Mouse (Mus musculus): ENCODE data around the gene Acot9. TPM values are rescaled to one million over a fixed set of nuclear protein-coding genes. Genes with fewer than 3 reads are reported as not detected.

Gene Acot9
- polyA plus RNA-seq (2015; fragmentation: Nextera tagmentation; extraction: Ambion mirVana), result 27.9 and 28.5 TPM in 2 replicates

DNA sequence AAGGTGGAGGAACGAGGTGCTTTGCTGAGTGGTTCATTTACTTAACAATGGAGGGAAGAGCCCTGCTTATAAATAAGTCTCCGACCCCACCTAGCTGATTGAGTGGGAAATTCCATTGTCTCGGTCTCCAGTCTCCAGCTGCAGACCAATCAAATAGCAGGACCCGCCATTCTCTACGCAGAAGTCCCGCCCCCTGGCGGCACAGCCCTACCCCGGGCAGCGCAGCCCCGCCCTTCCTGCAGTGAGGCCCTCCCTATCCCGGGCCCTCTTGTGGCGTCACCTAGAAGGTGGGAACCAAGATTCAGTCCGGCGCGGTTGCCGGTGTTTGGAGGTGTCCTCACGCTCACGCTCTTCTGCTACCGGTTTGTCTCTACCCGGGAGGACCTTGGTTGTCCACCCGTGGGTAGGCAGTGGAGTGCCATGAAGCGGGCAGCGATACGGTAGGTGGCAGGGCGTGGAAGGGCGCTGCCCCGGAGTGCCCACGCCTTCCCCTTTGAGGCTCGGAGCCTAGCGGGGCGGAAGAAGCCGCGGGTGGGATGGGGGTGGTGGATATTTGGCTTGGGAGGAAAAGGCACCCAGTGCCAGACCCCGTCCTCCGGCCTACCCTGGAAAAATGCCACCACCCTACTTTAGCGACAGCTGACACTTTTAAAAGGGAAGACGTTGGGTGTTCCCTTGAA lies at the start of gene Acot9:
Gene Acot9, plus strand, starts transcription at position 209 of the 680 bp plus-strand sequence.
- H3K4me1 ChIP-seq (ENCODE audit: control insufficient read depth, insufficient read depth, low read length), result no peaks in the 10 kb centered on the region
- no peaks in the 10 kb centered on the region for H3K27me3 ChIP-seq (replicated peaks; ENCODE audit: control insufficient read depth, insufficient read depth, low read length)
- H3K27ac ChIP-seq (ENCODE audit: low read length), result 0 out of 2 replicates have a peak within 1 kb of the TSS, but pooled peaks have one; percentile 49
- H3K36me3 ChIP-seq (ENCODE audit: control insufficient read depth, insufficient read depth, low read length), result no peaks in the 10 kb centered on the region
- 25% methylated on average over 37 of the region's 37 CpGs for WGBS
- peak within 1 kb of the TSS; percentile 55 for H3K4me3 ChIP-seq (ENCODE audit: low read length)
- H3K9ac ChIP-seq (ENCODE audit: low read depth, low read length), result peak within 1 kb of the TSS; percentile 67
- ATAC-seq, result peak; percentile 100
- H3K9me3 ChIP-seq (ENCODE audit: control insufficient read depth, low read length), result no peaks in the 10 kb centered on the region
- peak within 1 kb of the TSS; percentile 55 for H3K4me2 ChIP-seq (ENCODE audit: low read depth, low read length)

DNA sequence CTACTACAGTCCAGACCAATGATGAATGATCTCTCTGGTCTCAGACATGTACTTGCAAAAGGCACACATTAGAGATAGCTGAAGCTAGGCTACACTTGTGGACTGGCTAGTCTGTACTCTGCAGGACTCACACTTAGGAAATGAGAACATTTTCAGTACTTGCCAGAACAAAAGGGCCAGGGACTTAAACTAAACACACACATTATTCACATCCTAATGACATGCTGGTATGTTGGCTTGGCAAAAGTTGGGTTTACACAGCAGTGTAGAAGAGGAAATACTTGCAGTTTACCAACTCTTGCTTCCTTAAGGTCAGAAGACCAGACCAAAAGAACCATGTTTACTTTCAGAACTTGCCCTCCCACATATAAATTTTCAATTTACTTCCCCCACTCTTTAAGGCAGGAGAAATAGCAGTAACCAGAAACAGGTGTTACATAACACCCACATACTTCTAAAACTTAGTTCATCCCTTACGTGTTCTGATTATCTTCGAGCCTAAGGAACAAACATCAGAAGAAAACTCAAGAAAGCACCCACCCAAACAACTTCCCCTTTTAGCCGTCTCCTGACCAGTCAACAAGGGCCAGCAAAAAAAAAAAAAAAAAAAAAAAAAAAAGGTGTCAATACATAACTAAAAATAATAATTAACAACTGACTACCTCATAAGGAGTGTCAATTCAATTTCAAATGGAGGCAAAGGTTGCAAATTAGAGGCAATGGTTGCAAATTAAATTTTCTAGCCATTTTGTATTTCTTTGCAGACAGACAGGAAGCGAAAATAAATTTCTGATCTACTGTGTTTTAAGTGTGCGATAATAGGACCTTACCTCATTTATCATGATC lies 47.7 kb upstream of the Acot9 start:
- H3K27ac ChIP-seq (ENCODE audit: low read length), result no peak overlapping the region

DNA sequence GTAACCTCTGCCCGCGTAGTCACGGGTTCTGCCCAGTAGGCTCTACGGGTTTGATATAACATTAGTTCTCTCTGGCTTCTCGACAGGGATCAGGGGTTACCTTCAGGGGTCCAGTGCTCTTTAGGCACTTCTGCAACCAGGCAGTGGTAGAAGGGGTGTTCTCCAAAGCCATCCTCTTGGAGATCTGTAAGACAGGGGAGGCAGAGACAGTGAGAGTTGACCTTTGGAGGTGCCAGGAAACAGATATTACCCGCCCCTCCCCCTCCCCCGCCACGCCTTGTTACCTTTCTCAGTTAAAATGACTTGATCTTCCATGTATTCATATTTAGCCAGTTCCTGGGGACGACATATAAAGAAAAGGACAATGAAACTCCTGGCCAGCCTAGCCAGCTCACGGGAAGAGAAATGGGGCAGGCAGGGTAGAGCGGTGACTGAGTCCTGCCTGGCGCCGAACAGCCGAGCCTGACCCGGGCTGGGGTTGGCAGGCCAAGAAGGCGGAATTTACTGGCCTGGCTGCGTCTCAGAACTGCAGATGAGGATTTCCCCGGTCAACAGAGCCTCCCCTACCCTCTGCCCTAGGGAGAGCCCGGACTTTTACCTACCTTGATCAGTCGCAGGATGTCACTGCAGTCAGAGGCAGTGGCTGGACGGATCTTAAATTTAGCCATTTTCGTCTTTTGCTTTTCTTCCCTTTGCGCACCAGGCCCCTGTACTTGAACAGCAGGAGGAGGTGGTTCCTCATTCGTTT lies 46.6 kb upstream of the Acot9 start:
- no peaks in the 10 kb centered on the region for H3K4me1 ChIP-seq (ENCODE audit: control insufficient read depth, insufficient read depth, low read length)
- H3K36me3 ChIP-seq (ENCODE audit: control insufficient read depth, insufficient read depth, low read length), result no peaks in the 10 kb centered on the region
- WGBS, result 26% methylated on average over 22 of the region's 24 CpGs
- H3K27me3 ChIP-seq (replicated peaks; ENCODE audit: control insufficient read depth, insufficient read depth, low read length), result no peaks in the 10 kb centered on the region
- H3K27ac ChIP-seq (ENCODE audit: low read length), result peak overlapping the region; percentile 89
- ATAC-seq, result peak; percentile 73
- H3K4me2 ChIP-seq (ENCODE audit: low read depth, low read length), result peak overlapping the region; percentile 40
- no peaks in the 10 kb centered on the region for H3K9me3 ChIP-seq (ENCODE audit: control insufficient read depth, low read length)
- peak overlapping the region; percentile 73 for H3K9ac ChIP-seq (ENCODE audit: low read depth, low read length)
- peak overlapping the region; percentile 61 for H3K4me3 ChIP-seq (ENCODE audit: low read length)

More for the DNA sequence above, 47.7 kb upstream of the Acot9 start:
- peak overlapping the region; percentile 39 for H3K4me2 ChIP-seq (ENCODE audit: low read depth, low read length)
- peak overlapping the region; percentile 61 for H3K4me3 ChIP-seq (ENCODE audit: low read length)
- no peaks in the 10 kb centered on the region for H3K4me1 ChIP-seq (ENCODE audit: control insufficient read depth, insufficient read depth, low read length)
- no peak for ATAC-seq
- no peak overlapping the region for H3K9ac ChIP-seq (ENCODE audit: low read depth, low read length)
- no peaks in the 10 kb centered on the region for H3K36me3 ChIP-seq (ENCODE audit: control insufficient read depth, insufficient read depth, low read length)
- no peaks in the 10 kb centered on the region for H3K27me3 ChIP-seq (replicated peaks; ENCODE audit: control insufficient read depth, insufficient read depth, low read length)
- 80% methylated on average over 5 of the region's 5 CpGs for WGBS
- no peaks in the 10 kb centered on the region for H3K9me3 ChIP-seq (ENCODE audit: control insufficient read depth, low read length)

GRCm38 (mm10) chrX:155216271-155216670 lies 46.0 kb upstream of the Acot9 start, which contains the start of gene Sat1:
TSS of gene Sat1 (minus strand) at chrX:155216449.
- WGBS, result 16% methylated on average over 26 of the region's 26 CpGs
- H3K27me3 ChIP-seq (replicated peaks; ENCODE audit: control insufficient read depth, insufficient read depth, low read length), result no peaks in the 10 kb centered on the region
- H3K4me3 ChIP-seq (ENCODE audit: low read length), result peak within 1 kb of the TSS; percentile 61
- H3K4me1 ChIP-seq (ENCODE audit: control insufficient read depth, insufficient read depth, low read length), result no peaks in the 10 kb centered on the region
- H3K4me2 ChIP-seq (ENCODE audit: low read depth, low read length), result peak within 1 kb of the TSS; percentile 40
- peak within 1 kb of the TSS; percentile 73 for H3K9ac ChIP-seq (ENCODE audit: low read depth, low read length)
- H3K27ac ChIP-seq (ENCODE audit: low read length), result peak within 1 kb of the TSS; percentile 89
- no peaks in the 10 kb centered on the region for H3K36me3 ChIP-seq (ENCODE audit: control insufficient read depth, insufficient read depth, low read length)
- no peaks in the 10 kb centered on the region for H3K9me3 ChIP-seq (ENCODE audit: control insufficient read depth, low read length)
- peak; percentile 98 for ATAC-seq

DNA sequence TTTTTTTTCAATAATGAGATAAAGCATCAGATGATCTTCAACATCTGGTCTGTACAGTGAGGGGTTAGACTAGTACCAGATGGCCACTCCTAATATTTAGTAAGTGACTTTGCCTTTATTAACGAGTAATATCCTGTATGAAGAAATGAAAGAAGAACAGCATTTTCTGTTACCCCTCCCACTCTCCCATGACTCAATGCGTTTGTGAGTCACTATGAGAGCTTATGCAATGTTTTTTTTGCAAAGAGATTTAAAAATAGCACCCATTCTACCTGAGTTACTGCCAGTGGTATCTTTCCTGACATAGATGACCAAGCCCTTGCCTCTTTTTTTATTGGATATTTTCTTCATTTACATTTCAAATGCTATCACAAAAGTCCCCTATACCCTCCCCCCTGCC lies 44.0 kb upstream of the Acot9 start:
- no peaks in the 10 kb centered on the region for H3K9me3 ChIP-seq (ENCODE audit: control insufficient read depth, low read length)
- no peak overlapping the region for H3K27ac ChIP-seq (ENCODE audit: low read length)
- H3K36me3 ChIP-seq (ENCODE audit: control insufficient read depth, insufficient read depth, low read length), result no peaks in the 10 kb centered on the region
- no peak overlapping the region for H3K4me3 ChIP-seq (ENCODE audit: low read length)
- no peak overlapping the region for H3K9ac ChIP-seq (ENCODE audit: low read depth, low read length)
- no peaks in the 10 kb centered on the region for H3K27me3 ChIP-seq (replicated peaks; ENCODE audit: control insufficient read depth, insufficient read depth, low read length)
- H3K4me2 ChIP-seq (ENCODE audit: low read depth, low read length), result no peak overlapping the region
- ATAC-seq, result no peak
- WGBS, result 70% methylated on average over 2 of the region's 2 CpGs
- no peaks in the 10 kb centered on the region for H3K4me1 ChIP-seq (ENCODE audit: control insufficient read depth, insufficient read depth, low read length)

DNA sequence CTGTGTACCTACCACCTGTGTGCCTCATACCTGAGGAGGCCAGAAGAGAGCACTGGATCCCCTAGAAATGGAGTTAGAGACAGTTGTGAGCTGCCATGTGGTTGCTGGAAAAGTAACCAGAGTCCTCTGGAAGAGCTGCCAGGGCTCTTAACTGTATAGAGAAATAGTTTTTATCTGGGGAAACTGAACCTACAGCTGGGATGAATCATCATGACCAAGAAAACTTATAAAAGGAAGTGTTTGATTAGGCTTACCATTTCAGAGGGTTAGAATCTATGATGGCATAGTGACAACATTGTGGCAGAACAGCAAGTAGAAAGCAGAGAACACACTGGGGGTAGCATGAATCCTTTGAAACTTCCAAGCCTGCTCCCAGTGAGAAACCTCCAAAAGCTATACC lies 5.4 kb upstream of the Acot9 start:
- Histone ChIP-seq H3K4me3 (ENCODE audit: low read length) (no peak overlapping the region), H3K27me3 (replicated peaks; ENCODE audit: control insufficient read depth, insufficient read depth, low read length) (no peaks in the 10 kb centered on the region), H3K4me2 (ENCODE audit: low read depth, low read length) (no peak overlapping the region), H3K9ac (ENCODE audit: low read depth, low read length) (no peak overlapping the region), H3K27ac (ENCODE audit: low read length) (no peak overlapping the region), H3K36me3 (ENCODE audit: control insufficient read depth, insufficient read depth, low read length) (no peaks in the 10 kb centered on the region), H3K9me3 (ENCODE audit: control insufficient read depth, low read length) (no peaks in the 10 kb centered on the region), H3K4me1 (ENCODE audit: control insufficient read depth, insufficient read depth, low read length) (no peaks in the 10 kb centered on the region)
- no peak for ATAC-seq

DNA sequence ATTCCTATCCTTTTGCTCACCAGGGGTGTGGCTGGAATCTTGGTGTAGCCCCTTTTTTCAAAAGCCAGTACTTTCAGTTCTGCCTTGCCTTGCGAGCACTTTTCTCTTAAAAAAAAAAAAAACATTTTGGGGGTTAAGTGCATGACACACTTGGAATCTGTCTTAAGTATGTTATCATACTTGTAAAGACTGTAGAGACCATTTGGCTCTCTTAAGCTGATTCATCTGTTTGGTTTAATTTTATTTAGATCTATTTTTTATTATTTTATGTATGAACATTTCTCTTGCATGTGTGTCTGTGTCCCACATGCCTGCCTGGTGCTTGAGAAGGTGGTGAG lies 641 bp downstream of the Acot9 start:
- 35% methylated on average over 1 of the region's 1 CpGs for WGBS
- no peaks in the 10 kb centered on the region for H3K4me1 ChIP-seq (ENCODE audit: control insufficient read depth, insufficient read depth, low read length)
- peak overlapping the region; percentile 55 for H3K4me2 ChIP-seq (ENCODE audit: low read depth, low read length)
- H3K9me3 ChIP-seq (ENCODE audit: control insufficient read depth, low read length), result no peaks in the 10 kb centered on the region
- H3K36me3 ChIP-seq (ENCODE audit: control insufficient read depth, insufficient read depth, low read length), result no peaks in the 10 kb centered on the region
- ATAC-seq, result no peak
- peak overlapping the region; percentile 55 for H3K4me3 ChIP-seq (ENCODE audit: low read length)
- no peak overlapping the region for H3K27ac ChIP-seq (ENCODE audit: low read length)
- H3K27me3 ChIP-seq (replicated peaks; ENCODE audit: control insufficient read depth, insufficient read depth, low read length), result no peaks in the 10 kb centered on the region
- H3K9ac ChIP-seq (ENCODE audit: low read depth, low read length), result peak overlapping the region; percentile 67

- Histone ChIP-seq H3K36me3 (ENCODE audit: control insufficient read depth, insufficient read depth, low read length) (no peaks in the 10 kb centered on the region), H3K4me2 (ENCODE audit: low read depth, low read length) (no peak overlapping the region), H3K9me3 (ENCODE audit: control insufficient read depth, low read length) (no peaks in the 10 kb centered on the region), H3K27me3 (replicated peaks; ENCODE audit: control insufficient read depth, insufficient read depth, low read length) (no peaks in the 10 kb centered on the region), H3K4me3 (ENCODE audit: low read length) (no peak overlapping the region), H3K4me1 (ENCODE audit: control insufficient read depth, insufficient read depth, low read length) (no peaks in the 10 kb centered on the region), H3K9ac (ENCODE audit: low read depth, low read length) (no peak overlapping the region), H3K27ac (ENCODE audit: low read length) (no peak overlapping the region)
- 77% methylated on average over 4 of the region's 4 CpGs for WGBS
- ATAC-seq, result no peak
Observed at GRCm38 (mm10) chrX:155278483-155278882, 16.2 kb downstream of the Acot9 start.

DNA sequence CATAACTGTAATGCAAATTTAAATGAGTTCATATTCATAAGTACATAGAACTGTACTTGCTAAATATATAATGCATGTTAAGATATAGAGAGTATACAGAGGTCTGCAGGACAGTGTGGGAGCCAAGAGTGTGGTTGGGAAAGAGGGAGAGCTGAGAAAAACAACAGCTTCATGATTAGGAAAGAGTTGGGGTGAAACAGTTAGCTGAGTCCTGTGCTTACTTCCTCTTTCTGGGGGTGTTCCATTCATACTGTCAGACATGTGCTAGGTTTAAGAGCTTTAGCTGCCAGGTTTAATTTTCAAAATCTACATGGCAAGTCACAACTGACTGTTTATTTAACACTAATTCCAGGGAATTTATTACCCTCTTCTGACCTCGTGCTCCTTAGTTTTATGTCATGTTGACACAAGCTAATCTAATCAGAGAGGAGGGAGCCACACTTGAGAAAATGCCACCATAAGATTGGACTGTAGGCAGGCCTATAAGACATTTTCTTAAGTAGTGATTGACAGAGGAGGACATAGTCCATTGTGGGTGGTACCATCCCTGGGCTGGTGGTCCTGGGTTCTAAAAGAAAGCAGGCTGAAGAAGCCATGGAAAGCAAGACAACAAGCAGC lies 18.3 kb downstream of the Acot9 start:
- no peak overlapping the region for H3K27ac ChIP-seq (ENCODE audit: low read length)
- H3K4me1 ChIP-seq (ENCODE audit: control insufficient read depth, insufficient read depth, low read length), result no peaks in the 10 kb centered on the region
- H3K9ac ChIP-seq (ENCODE audit: low read depth, low read length), result no peak overlapping the region
- H3K4me3 ChIP-seq (ENCODE audit: low read length), result no peak overlapping the region
- H3K36me3 ChIP-seq (ENCODE audit: control insufficient read depth, insufficient read depth, low read length), result no peaks in the 10 kb centered on the region
- no peaks in the 10 kb centered on the region for H3K9me3 ChIP-seq (ENCODE audit: control insufficient read depth, low read length)
- 27% methylated on average over 1 of the region's 1 CpGs for WGBS
- H3K27me3 ChIP-seq (replicated peaks; ENCODE audit: control insufficient read depth, insufficient read depth, low read length), result no peaks in the 10 kb centered on the region
- peak; percentile 96 for ATAC-seq
- no peak overlapping the region; the same call in 1 of the 2 replicates for H3K4me2 ChIP-seq (ENCODE audit: low read depth, low read length)

All from intestine, embryonic 16.5 days (tissue).